Mouse (Mus musculus) ES-Bruce4 (cell line): Measurements from ENCODE around the gene Rccd1. TPM values are rescaled to one million over a fixed set of nuclear protein-coding genes. Genes with fewer than 3 reads are reported as not detected.

ENCODE experiments used
- H3K27ac ChIP-seq: 2 replicates; pipeline ENCODE4 v1.5.1; 2012; ENCODE audit warnings: low read length, inconsistent platforms; ENCODE audit not compliant: insufficient read depth
- H3K27me3 ChIP-seq: 2 replicates; pipeline ENCODE4 v1.6.1; 2012; ENCODE audit warnings: mild to moderate bottlenecking, low read length, inconsistent platforms; ENCODE audit not compliant: control insufficient read depth, poor library complexity, insufficient read depth, severe bottlenecking
- H3K36me3 ChIP-seq: 2 replicates; pipeline ENCODE4 v1.6.1; 2012; ENCODE audit warnings: inconsistent platforms, mild to moderate bottlenecking, low read length, moderate library complexity; ENCODE audit not compliant: control insufficient read depth, poor library complexity, insufficient read depth, severe bottlenecking
- H3K4me1 ChIP-seq: one replicate; pipeline ENCODE4 v1.8.1; 2011; ENCODE audit warnings: low read length; ENCODE audit not compliant: control insufficient read depth, insufficient read depth
- H3K4me3 ChIP-seq: 2 replicates; pipeline ENCODE4 v1.5.1; 2011; ENCODE audit warnings: low read depth, mild to moderate bottlenecking, low read length
- H3K9ac ChIP-seq: 2 replicates; pipeline ENCODE4 v1.6.1; 2012; ENCODE audit warnings: low read depth, mild to moderate bottlenecking, inconsistent platforms; ENCODE audit not compliant: poor library complexity, severe bottlenecking
- H3K9me3 ChIP-seq: replicated peaks from 2 replicates; pipeline ENCODE4 v1.6.1; 2012; ENCODE audit warnings: mild to moderate bottlenecking, low read length, inconsistent platforms; ENCODE audit not compliant: control insufficient read depth, poor library complexity, insufficient read depth, severe bottlenecking
- CTCF ChIP-seq: IDR thresholded peaks from one replicate; pipeline ENCODE4 v1.8.1; 2011; ENCODE audit warnings: low read depth, low read length
- EP300 ChIP-seq: IDR thresholded peaks from 2 replicates; pipeline ENCODE4 v1.6.1; 2011; ENCODE audit warnings: low read depth, low read length; ENCODE audit not compliant: insufficient read depth
- POLR2A ChIP-seq: IDR thresholded peaks from one replicate; pipeline ENCODE4 v1.8.1; 2011; ENCODE audit warnings: low read length; ENCODE audit not compliant: insufficient read depth
- polyA plus RNA-seq: library from polyadenylated mRNA; stranded (reverse); fragments of >200 nt; gene quantifications from 2 replicates; pipeline ENCODE4 v1.2.4, GENCODE M21; 2011; ENCODE audit warnings: low read depth; ENCODE audit not compliant: missing spikeins, insufficient read depth, insufficient read length

Gene Rccd1
- polyA plus RNA-seq, 1 experiment = 26.5 TPM

DNA sequence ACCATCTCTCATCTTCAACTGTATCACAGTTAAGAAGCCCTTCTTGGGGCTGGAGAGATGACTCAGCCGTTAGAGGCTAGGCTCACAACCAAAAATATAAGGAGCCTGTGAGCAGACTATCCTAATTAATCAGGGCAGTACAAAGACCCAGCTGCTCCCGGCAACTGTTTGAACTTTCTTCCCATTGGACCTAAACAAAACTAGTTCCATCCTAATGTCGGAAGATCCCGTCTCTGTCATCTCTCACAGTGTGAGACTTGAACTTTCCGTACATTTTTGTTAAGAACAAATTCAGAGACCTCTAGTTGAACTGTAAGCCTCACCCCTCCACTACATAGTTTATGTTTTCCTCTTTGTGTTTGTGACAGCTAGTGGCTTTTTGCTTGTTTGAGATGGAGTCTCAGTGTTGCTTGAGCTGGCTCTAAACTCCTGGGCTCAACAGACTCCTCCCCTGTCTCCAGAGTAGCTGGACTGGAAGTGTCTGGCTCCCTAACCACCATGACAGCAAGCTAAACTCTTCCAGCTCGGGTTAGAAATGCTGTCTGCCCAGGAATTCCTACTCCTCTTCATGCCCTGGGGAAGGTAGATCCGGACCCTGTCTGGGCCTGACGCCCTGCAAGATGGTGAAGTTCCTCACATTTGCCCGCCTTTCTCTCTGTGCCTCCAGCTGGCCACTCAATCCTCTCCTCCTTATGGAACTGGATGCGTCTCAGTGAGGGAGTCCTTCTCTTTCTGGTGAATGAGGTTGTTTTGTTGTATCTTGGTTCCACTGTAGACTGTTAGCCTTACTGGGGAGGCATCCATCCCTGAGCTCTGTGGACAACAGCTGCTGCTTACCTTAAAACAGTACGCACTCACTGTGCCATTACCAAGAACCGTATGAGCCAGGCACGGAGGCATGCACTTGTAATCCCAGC, 23.7 kb upstream of the Rccd1 start:
- no peak for TF ChIP-seq EP300
- TF ChIP-seq POLR2A = no peak
- no peak for TF ChIP-seq CTCF
- no peaks in the 10 kb centered on the region for H3K36me3 ChIP-seq
- H3K9me3 ChIP-seq = no peaks in the 10 kb centered on the region
- H3K9ac ChIP-seq = no peak overlapping the region
- H3K27ac ChIP-seq = peak overlapping the region; percentile 5
- H3K4me3 ChIP-seq = no peak overlapping the region
- peaks cover 4% of the 10 kb centered on the region for H3K4me1 ChIP-seq
- no peaks in the 10 kb centered on the region for H3K27me3 ChIP-seq

DNA sequence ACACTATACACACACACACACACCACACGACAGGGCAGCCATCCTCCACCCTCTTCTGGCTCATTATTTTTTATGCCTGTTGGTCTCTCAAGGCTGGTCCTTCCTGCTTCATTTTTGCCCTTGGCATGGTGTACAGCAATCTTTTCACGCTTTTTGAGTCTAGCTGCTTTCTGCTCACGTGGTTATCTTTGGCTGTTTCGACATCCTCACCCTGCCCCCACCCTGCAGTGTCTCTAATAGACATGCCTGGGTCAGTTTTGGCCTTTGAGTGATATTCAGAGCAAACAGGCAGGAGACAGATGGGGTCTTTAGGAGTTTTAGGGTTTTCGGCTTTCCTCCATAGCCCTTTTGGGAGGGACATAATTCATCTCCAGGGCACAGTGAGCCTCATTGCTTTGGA, 22.6 kb upstream of the Rccd1 start:
- 0 out of 2 replicates have a peak overlapping the region, but pooled peaks have one; percentile 21 for H3K27ac ChIP-seq

DNA sequence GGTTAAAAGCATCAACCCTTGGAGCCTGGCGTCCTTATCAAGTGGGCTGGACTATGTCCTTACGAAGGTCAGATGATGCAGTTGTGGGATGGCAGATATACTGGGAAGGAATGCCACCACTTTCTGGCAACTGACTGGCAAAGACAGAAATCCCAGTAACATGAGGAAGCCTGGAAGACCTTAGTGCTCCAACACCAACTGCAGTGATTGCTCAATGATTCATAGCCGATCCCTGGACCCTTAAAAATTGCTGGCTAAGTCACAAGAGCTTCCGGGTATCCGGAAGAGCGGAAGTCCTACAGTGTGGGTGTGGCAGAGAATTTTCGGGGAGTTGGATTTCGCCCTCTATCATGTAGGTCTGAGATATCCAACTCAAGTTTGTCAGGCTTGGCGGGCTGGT, 21.9 kb upstream of the Rccd1 start:
- Histone ChIP-seq H3K27ac (no peak overlapping the region), H3K27me3 (no peaks in the 10 kb centered on the region), H3K4me3 (no peak overlapping the region), H3K9me3 (no peaks in the 10 kb centered on the region), H3K9ac (no peak overlapping the region), H3K4me1 (peaks cover 4% of the 10 kb centered on the region), H3K36me3 (no peaks in the 10 kb centered on the region)
- TF ChIP-seq EP300 (no peak), CTCF (no peak), POLR2A (no peak)

More for the DNA sequence above, 22.6 kb upstream of the Rccd1 start:
- Histone ChIP-seq H3K4me3 (no peak overlapping the region), H3K36me3 (no peaks in the 10 kb centered on the region), H3K27me3 (no peaks in the 10 kb centered on the region), H3K9me3 (no peaks in the 10 kb centered on the region), H3K4me1 (peaks cover 4% of the 10 kb centered on the region), H3K9ac (no peak overlapping the region)
- TF ChIP-seq POLR2A = no peak
- TF ChIP-seq EP300 = no peak
- no peak for TF ChIP-seq CTCF

DNA sequence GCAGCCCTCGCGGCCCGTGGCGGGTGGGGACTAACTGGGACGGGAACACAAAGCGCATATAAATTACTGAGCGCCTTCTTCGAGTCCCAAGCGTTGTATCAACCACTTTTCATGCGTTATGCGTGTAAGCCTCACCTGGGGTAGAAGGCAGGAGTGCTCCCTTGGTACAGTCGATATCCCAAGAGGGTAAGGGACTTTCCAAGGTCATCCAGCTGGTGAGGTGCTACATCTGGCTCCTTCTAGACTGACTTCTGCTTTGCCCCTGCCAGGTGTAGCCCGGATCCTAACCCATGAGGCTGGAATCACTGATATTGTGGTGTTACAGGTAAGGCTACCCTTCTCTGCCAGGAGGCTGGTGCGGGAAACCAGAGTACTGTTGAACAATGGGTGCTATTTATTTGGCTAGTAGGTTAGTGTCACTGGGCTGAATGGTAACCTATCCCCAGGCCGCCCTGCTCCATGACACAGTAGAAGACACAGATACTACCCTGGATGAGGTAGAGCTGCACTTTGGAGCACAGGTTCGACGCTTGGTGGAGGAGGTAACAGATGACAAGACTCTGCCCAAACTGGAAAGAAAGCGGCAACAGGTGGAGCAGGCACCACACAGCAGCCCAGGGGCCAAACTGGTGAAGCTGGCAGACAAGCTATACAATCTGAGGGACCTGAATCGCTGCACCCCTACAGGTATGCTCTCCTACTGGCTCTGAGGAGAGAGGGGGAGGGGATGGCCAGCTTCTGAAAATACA, 19.2 kb upstream of the Rccd1 start:
- Histone ChIP-seq H3K27ac (no peak overlapping the region), H3K36me3 (no peaks in the 10 kb centered on the region), H3K4me3 (peak overlapping the region; percentile 83), H3K9ac (peak overlapping the region; percentile 62), H3K9me3 (no peaks in the 10 kb centered on the region), H3K4me1 (peaks cover 2% of the 10 kb centered on the region), H3K27me3 (no peaks in the 10 kb centered on the region)
- TF ChIP-seq POLR2A = no peak
- no peak for TF ChIP-seq CTCF
- no peak for TF ChIP-seq EP300

DNA sequence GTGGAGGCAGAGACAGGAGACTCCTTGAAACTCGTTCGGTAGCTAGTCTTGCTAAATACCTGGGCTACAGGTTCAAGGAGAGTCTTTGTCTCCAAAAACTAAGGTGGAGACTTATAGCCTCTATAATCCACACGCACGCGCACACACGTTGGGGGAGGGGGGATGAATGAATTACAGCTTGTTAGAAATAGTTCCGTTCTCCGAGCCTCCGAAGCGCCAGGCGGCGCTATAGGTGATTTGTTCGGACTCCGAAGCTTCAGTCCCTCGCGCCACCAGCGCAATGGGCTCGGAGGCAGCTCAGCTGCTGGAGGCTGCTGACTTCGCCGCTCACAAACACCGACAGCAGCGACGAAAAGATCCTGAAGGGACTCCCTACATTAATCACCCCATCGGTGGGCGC, 18.6 kb upstream of the Rccd1 start, which contains the start of gene Hddc3:
Hddc3 (plus strand) TSS at position 247 of the 400 bp plus-strand sequence.
- no peaks in the 10 kb centered on the region for H3K36me3 ChIP-seq
- no peaks in the 10 kb centered on the region for H3K9me3 ChIP-seq
- H3K27ac ChIP-seq = no peak within 1 kb of the TSS
- H3K9ac ChIP-seq = peak within 1 kb of the TSS; percentile 62
- TF ChIP-seq CTCF (peak; percentile 62), EP300 (peak; percentile 56; the same call in 1 of the 2 replicates), POLR2A (peak; percentile 62)
- H3K4me3 ChIP-seq = peak within 1 kb of the TSS; percentile 83
- H3K27me3 ChIP-seq = no peaks in the 10 kb centered on the region
- H3K4me1 ChIP-seq = peaks cover 2% of the 10 kb centered on the region
